Mouse (Mus musculus) embryo, embryonic 9.5 days (tissue): ENCODE data around the gene Npas2.

Experiments
- DNase-seq: peaks from one replicate; pipeline ENCODE4 v3.0.0-alpha.2; 2017; ENCODE audit errors: extremely low spot score

Npas2 gene

DNA sequence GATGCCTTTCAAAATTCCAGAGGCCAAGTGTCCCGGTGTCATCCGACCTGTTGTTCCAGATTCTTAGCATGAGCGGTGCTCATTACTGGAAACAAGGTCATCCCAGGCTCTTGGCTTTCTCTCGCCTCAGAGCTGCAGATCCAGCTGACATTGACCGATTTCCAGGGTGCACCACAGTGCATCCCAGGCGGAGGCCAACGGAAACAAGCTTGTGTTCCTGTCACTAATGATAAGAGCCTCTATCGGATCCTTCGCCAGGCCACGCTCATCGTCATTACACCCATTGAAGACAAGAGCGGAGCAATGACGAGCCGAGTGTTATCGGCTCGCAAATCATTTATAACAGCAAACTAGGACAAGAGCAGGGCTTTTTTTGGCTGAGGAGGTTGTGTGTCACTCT, 91.3 kb downstream of the Npas2 start:
- DNase-seq = no peak

DNA sequence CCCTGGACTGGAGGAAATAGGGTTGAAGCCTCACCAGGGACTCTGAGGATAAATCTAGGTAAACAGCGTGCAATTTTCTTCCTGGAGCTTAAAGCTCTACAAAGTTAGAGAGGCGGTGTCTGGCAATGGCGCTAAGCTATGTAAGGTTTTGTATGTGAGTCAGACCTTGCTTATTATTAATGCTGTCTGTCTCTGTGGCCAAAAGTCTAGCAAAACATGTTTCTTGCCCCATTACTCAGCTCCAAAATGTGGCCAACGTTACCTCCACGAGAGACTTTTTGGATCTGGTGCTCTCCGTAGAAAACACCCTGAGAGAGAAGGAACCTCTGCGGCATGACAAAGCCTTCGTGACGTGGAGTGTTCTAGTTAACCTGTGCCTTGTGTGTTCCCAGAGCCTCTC, 93.5 kb downstream of the Npas2 start:
- no peak for DNase-seq

DNA sequence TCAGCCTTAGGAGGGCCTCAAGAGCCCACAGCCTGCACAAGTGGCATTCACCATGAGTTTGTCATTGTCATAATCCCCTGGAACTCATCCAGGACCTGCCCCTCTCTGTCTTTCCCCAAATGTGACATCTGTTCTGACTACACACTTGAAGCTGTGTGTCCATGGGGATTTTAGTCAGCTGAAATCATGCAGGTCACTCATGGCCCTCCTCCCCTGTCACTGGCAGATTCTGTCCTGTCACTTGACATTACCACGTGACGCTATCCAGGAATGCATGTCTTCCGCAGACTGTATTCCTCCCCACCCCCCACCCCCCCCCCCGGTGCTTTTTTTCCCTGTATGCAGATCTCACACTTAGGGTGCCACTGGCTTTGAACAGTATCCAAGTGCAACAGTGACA, 94.3 kb downstream of the Npas2 start:
- DNase-seq = no peak

- no peak for DNase-seq
Measured at GRCm38 (mm10) chr1:39288425-39288824, 94.9 kb downstream of the Npas2 start.

DNA sequence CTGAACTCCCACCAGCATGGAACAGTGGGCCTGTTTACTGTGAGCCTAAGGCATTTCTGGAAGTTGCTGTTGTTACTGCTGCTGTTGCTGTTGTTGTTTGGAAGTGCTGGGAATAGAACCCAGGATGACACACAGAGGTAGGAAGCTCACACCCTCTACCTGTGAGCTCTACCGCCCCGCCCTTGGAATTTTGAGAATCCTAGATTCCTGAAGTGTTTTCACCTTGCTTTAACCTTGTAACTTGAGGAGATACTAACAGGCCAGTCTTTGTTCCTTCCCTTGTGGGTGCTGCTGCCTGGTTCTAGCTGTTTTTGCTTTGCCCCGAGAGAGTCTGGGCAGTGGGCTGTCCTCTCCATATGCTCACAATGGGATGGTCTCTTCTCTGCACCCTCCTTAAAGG, 98.5 kb downstream of the Npas2 start:
- DNase-seq = no peak

DNA sequence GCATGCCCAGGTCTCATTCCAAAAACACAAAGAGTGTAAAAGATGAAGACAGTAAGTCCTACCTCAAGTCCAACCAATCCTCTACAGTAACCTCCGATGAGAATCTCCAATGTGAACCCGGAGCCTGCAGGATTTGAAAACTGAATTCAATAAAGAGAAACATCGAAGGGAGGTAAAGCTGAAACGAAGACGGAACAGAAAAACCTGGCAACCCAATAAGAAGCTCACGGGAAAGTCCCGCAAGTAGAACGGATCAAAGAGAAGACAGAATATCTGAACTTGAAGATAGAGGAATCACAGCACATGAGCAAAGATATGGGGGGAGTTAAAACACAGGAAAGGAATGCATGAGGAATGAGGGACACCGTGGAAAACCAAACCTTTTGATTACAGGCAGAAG, 104.8 kb downstream of the Npas2 start:
- DNase-seq = no peak

DNA sequence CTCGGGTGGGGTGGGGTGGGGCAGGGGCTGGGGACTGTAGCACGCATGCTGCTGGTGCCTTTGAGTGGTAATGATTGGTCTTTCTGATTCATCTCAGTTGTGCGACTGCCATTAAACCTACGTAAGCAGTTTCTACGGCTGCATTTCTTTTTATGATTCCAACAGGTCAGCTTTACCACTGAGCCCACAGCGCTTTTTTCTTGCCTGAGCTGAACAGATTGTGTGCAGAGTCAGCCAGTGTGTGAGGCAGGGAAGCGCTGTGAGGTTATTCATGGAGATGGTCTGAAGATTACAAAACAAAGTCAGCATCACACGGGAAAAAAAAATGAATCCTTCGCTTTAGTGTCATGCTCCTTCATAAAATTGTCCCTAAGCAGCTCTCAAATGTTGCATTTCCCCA, 106.7 kb downstream of the Npas2 start:
- DNase-seq = no peak

GRCm38 (mm10) chr1:39300676-39301075, 107.1 kb downstream of the Npas2 start:
- no peak for DNase-seq

DNA sequence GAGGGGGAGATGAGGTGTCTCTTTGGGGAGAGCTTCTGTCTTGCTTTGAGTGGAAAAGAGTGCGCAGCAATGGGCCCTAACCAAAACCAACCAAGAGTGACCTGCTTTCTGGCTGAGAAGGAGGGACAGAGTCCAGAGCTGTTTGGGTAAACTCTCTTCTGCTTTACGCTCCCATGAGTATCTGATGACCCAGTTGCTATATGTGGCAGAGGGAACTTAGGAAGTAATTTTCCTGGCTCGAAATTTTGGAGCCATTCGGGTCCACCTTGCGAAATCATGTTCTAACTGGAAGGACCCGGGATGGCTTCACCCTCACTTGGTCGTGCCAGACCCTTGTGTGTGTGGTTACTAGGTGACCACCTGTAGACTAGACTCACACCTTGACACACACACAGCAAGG, 108.7 kb downstream of the Npas2 start:
- no peak for DNase-seq

DNA sequence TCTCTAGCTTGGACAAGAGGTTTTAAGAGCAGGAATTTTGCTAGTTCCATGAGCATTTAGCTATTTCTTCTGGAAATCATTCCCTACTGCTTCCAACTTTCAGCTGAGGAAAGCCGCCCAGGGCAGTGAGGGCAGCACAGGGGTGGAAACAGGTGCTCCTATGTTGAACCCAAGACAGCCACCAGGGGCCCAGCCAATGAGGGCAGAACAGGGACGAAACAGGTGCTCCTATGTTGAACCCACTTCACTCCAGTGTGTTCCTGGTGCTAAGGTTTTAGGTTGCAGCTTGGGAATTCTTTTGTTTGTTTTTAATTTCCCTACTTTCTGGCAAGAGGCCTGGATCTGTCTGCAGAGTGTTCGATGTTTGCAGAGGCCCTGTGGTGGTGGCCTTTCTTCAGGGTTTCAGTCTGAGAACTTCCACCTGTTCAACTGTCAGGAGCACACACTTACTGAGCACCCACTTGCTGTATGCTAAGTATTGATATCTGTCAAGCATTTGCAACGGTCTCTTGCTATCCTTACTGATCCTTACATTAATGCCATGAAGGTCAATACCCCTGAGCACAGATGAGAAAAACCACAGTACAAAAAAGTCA, 109.6 kb downstream of the Npas2 start:
- DNase-seq = no peak

GRCm38 (mm10) chr1:39307291-39307690, 113.8 kb downstream of the Npas2 start:
- DNase-seq = no peak

GRCm38 (mm10) chr1:39307971-39308370, 114.4 kb downstream of the Npas2 start:
- no peak for DNase-seq

GRCm38 (mm10) chr1:39309548-39309947, 116.0 kb downstream of the Npas2 start:
- no peak for DNase-seq

GRCm38 (mm10) chr1:39312345-39312967, 118.9 kb downstream of the Npas2 start:
- no peak for DNase-seq

- DNase-seq = no peak
Measured at GRCm38 (mm10) chr1:39313352-39314245, 120.1 kb downstream of the Npas2 start.

GRCm38 (mm10) chr1:39317935-39318334, 124.4 kb downstream of the Npas2 start:
- DNase-seq = no peak

DNA sequence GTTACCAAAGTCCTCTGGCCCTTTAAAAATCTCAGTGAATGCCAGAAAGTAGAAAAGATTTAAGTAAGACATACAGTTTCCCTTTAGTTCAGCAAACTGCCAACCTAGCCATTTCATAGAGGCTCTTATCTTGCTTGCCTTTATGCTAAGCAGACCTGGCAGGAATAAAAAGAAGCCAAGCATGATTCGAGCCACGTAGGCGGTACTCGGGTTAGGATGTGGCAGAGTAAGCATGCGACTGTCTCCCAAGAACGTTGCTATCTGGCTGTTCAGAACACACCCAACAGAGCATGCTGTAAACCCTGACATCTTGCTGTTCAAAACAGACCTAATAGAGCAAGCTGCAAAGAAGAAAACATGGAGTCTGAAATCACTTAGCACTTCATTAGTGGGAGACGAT, 125.3 kb downstream of the Npas2 start:
- no peak for DNase-seq

- no peak for DNase-seq
Measured at GRCm38 (mm10) chr1:39321954-39322353, 128.4 kb downstream of the Npas2 start.

DNA sequence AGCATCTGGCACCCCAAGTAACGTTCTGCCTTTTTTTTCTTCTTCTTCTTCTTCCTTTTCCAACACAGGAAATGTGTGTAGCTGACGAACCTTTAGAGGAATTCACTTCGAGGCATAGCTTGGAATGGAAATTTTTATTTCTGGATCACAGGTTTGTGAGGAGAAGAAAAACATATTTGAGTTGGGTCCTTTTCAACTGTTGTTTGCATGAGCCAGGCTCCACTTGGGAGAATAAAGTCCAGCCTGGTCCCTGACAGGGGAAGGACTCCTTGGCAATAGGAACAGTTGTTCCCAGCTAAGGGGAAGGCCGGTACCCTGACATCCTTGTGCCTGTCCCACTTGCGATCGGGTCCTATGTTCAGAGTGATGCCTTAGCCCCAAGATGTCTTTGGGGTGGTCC, 131.7 kb downstream of the Npas2 start:
- no peak for DNase-seq

DNA sequence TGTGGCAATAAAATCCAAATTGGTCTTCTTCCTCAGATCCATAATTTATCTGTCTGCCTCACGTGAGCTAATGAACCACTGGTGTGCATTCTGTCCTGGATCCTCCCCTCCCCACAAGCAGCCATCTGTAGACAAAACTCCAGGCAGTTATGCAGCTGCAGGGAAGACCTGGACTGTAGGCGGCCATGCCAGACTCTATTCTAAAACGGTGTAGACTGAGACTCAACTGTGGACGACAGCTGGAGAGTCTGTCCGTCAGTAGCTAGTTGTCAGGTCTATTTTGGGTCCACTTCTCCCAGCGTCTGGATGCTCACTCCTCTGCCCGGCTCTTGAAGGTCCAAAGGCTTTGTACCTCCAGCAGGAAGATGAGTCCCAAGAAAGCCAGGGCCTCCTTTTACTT, 134.0 kb downstream of the Npas2 start:
- no peak for DNase-seq

- DNase-seq = no peak
Measured at GRCm38 (mm10) chr1:39330857-39331594, 137.5 kb downstream of the Npas2 start.

- DNase-seq = no peak
Measured at GRCm38 (mm10) chr1:39332456-39332855, 138.9 kb downstream of the Npas2 start.
